Mouse (Mus musculus): ENCODE data around the gene Ifi27l2a. TPM values are rescaled to one million over a fixed set of nuclear protein-coding genes. Genes with fewer than 3 reads are reported as not detected.

Gene Ifi27l2a
- total and polyA plus RNA-seq, 3 experiments: 81.1 to 262 (median 133) TPM

DNA sequence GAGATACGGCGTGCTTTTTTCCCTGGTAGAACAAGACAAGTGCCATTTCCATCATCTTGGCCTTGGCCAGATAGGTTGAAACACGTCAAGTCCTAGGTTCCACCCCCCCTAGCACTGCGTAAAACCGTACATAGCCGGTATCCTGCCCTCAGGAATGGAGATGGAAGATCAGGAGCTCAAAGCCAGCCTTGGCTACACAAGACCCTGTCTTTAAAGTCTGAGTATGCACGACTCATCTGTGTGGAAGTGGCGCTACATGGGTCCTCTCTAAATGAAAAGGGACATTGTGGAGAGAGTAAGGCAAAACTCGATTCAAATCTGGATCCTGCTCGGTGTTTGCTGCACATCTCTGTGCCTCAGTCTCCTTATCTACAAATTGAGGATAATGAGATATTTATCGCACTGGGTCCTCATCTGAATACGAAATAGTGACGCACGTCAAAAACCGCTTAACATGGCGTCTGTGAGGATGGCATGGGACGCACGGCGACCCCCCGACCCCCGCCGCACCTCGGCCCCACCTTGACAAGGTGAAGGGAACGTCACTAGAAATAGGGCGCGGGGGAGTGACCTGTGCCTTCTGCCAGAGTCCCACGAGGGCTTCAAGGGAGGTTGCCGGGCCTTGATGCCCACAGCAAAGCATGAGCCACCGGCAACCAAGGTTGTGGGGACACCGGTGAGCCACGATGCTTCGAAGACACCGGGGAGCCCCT lies 18.3 kb downstream of the Ifi27l2a start:
- no peak for DNase-seq (ENCODE audit: extremely low read depth)
- H3K4me3 ChIP-seq (replicated peaks in 1 of 3; ENCODE audit: low read depth in 2 of 3, low read length in 2 of 3, poor library complexity in 1 of 3): peak overlapping the region; percentile 84 to 100 (median 99)
- H3K9ac ChIP-seq (ENCODE audit: insufficient read depth, low read depth): peak overlapping the region; percentile 62
- H3K79me2 ChIP-seq (replicated peaks; ENCODE audit: control insufficient read depth, extremely low read depth, insufficient read depth, poor library complexity, severe bottlenecking): peaks cover 43% of the 10 kb centered on the region
- no peak for TF ChIP-seq SIN3A (IDR thresholded peaks at IDR 0.05; ENCODE audit: low read length)
- dilution Hi-C loops (cut with MboI; ENCODE audit: extremely low pct_ligation_motif_present, extremely low pct_unique_long_range_greater_than_20kb, low sequenced_read_pairs) (no loop called here), in situ Hi-C loops (cut with MboI; ENCODE audit: low pct_ligation_motif_present, low pct_unique_long_range_greater_than_20kb, low sequenced_read_pairs) (loop anchor here (5.0 to 10.0 kb wide), 2 partner anchors 67 to 130 kb away; no protein-coding TSS in a partner anchor)
- H3K4me1 ChIP-seq (ENCODE audit: control insufficient read depth in 1 of 2, insufficient read depth in 2 of 2): peaks cover 0 to 39% of the 10 kb centered on the region in 2 experiments; a peak in 3 of 4 replicates
- peak overlapping the region; percentile 98 for H3K4me2 ChIP-seq (ENCODE audit: insufficient read depth, low read depth, poor library complexity, severe bottlenecking)
- H3K27me3 ChIP-seq (replicated peaks): no peaks in the 10 kb centered on the region
- H3K36me3 ChIP-seq (replicated peaks in 1 of 2; ENCODE audit: control insufficient read depth in 1 of 2, insufficient read depth in 1 of 2, low read length in 1 of 2): peaks cover 10 to 28% of the 10 kb centered on the region in 2 experiments
- H3K27ac ChIP-seq (ENCODE audit: insufficient read depth, low read depth): no peak overlapping the region
- H3K9me3 ChIP-seq (replicated peaks; ENCODE audit: low read length): no peaks in the 10 kb centered on the region

DNA sequence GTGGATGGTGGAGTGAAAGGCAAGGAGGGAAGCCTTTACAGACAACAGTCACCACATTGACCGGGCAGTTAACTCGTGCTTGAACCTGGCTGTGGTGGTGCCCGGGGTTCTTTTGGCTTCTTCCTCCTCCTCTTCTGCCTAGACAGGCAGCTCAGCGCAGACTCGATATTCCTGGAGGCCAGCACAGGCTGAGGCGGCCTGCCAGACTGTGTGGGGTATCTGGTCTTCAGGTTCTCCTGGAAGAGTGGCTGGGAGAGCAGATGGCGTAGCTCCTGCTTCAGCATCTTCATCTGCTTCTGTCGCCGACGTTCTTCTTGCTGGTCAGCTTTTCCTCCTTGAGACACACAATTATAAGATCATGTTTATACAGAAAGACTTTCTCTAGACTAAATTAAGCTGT lies 35.3 kb downstream of the Ifi27l2a start:
- no peak for DNase-seq (ENCODE audit: extremely low read depth)
- Histone ChIP-seq H3K4me2 (ENCODE audit: insufficient read depth, low read depth, poor library complexity, severe bottlenecking) (no peak overlapping the region), H3K4me3 (replicated peaks in 1 of 3; ENCODE audit: low read depth in 2 of 3, low read length in 2 of 3, poor library complexity in 1 of 3) (no peak overlapping the region), H3K36me3 (replicated peaks in 1 of 2; ENCODE audit: control insufficient read depth in 1 of 2, insufficient read depth in 1 of 2, low read length in 1 of 2) (peaks cover 95 to 100% of the 10 kb centered on the region in 2 experiments), H3K9ac (ENCODE audit: insufficient read depth, low read depth) (no peak overlapping the region), H3K4me1 (ENCODE audit: control insufficient read depth in 1 of 2, insufficient read depth in 2 of 2) (no peaks in the 10 kb centered on the region), H3K9me3 (replicated peaks; ENCODE audit: low read length) (no peaks in the 10 kb centered on the region), H3K27me3 (replicated peaks) (no peaks in the 10 kb centered on the region), H3K79me2 (replicated peaks; ENCODE audit: control insufficient read depth, extremely low read depth, insufficient read depth, poor library complexity, severe bottlenecking) (no peaks in the 10 kb centered on the region), H3K27ac (ENCODE audit: insufficient read depth, low read depth) (no peak overlapping the region)
- dilution Hi-C loops (cut with MboI; ENCODE audit: extremely low pct_ligation_motif_present, extremely low pct_unique_long_range_greater_than_20kb, low sequenced_read_pairs) (no loop called here), in situ Hi-C loops (cut with MboI; ENCODE audit: low pct_ligation_motif_present, low pct_unique_long_range_greater_than_20kb, low sequenced_read_pairs) (no loop called here)
- TF ChIP-seq USF2 (conservative IDR thresholded peaks at IDR 0.05; ENCODE audit: low read depth, low read length) (no peak), MAFK (IDR thresholded peaks at IDR 0.05; ENCODE audit: insufficient replicate concordance, low read length) (no peak), NRF1 (IDR thresholded peaks at IDR 0.05; ENCODE audit: low read depth, low read length) (no peak), ZKSCAN1 (IDR thresholded peaks at IDR 0.05; ENCODE audit: borderline replicate concordance, low read depth, low read length) (no peak), BHLHE40 (IDR thresholded peaks at IDR 0.05; ENCODE audit: low read depth, low read length) (no peak), IRF4 (IDR thresholded peaks at IDR 0.05; ENCODE audit: low read depth, low read length) (no peak), CHD2 (IDR thresholded peaks at IDR 0.05; ENCODE audit: low read length) (no peak), ETS1 (conservative IDR thresholded peaks at IDR 0.05; ENCODE audit: low read depth, low read length) (no peak), MAX (IDR thresholded peaks at IDR 0.05; ENCODE audit: low read length) (no peak), POLR2AphosphoS2 (IDR thresholded peaks at IDR 0.05; ENCODE audit: low read depth, low read length) (no peak)

DNA sequence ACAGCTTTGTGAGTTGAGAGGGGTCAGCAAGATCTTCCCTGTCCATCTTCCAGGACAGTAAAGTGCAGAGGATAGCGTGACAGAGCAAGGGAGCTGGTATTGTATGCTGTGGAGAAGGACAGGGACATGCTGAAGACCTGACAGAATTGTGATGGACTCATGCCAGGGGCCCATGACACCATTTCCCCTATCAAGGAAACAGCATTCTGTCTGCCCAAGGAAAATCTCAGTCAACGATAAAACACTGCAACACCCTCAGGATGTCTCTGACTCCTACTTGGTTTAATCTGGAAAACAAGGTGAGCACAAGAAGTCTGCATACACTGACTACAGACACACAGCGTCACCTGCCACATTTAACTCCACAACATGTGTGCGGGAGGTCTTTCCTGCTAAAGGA lies 35.8 kb downstream of the Ifi27l2a start, which contains the start of gene 9330161L09Rik:
Gene 9330161L09Rik, minus strand, starts transcription at position 101 of the 400 bp plus-strand sequence.
- H3K27ac ChIP-seq (ENCODE audit: insufficient read depth, low read depth): no peak within 1 kb of the TSS
- TF ChIP-seq MAX (IDR thresholded peaks at IDR 0.05; ENCODE audit: low read length): no peak
- no peak for TF ChIP-seq TCF12 (IDR thresholded peaks at IDR 0.05; ENCODE audit: low read depth, low read length)
- TF ChIP-seq CHD2 (IDR thresholded peaks at IDR 0.05; ENCODE audit: low read length): no peak
- TF ChIP-seq GABPA (IDR thresholded peaks at IDR 0.05; ENCODE audit: insufficient replicate concordance, low read depth, low read length): no peak
- dilution Hi-C loops (cut with MboI; ENCODE audit: extremely low pct_ligation_motif_present, extremely low pct_unique_long_range_greater_than_20kb, low sequenced_read_pairs): no loop called here
- DNase-seq (ENCODE audit: extremely low read depth): no peak
- no peak within 1 kb of the TSS for H3K4me2 ChIP-seq (ENCODE audit: insufficient read depth, low read depth, poor library complexity, severe bottlenecking)
- no peaks in the 10 kb centered on the region for H3K4me1 ChIP-seq (ENCODE audit: control insufficient read depth in 1 of 2, insufficient read depth in 2 of 2)
- no peak within 1 kb of the TSS for H3K4me3 ChIP-seq (replicated peaks in 1 of 3; ENCODE audit: low read depth in 2 of 3, low read length in 2 of 3, poor library complexity in 1 of 3)
- H3K36me3 ChIP-seq (replicated peaks in 1 of 2; ENCODE audit: control insufficient read depth in 1 of 2, insufficient read depth in 1 of 2, low read length in 1 of 2): peaks cover 95 to 100% of the 10 kb centered on the region in 2 experiments
- H3K9ac ChIP-seq (ENCODE audit: insufficient read depth, low read depth): no peak within 1 kb of the TSS
- H3K9me3 ChIP-seq (replicated peaks; ENCODE audit: low read length): no peaks in the 10 kb centered on the region
- no peaks in the 10 kb centered on the region for H3K27me3 ChIP-seq (replicated peaks)
- in situ Hi-C loops (cut with MboI; ENCODE audit: low pct_ligation_motif_present, low pct_unique_long_range_greater_than_20kb, low sequenced_read_pairs): no loop called here
- H3K79me2 ChIP-seq (replicated peaks; ENCODE audit: control insufficient read depth, extremely low read depth, insufficient read depth, poor library complexity, severe bottlenecking): no peaks in the 10 kb centered on the region
